Mouse (Mus musculus) forebrain, postnatal 0 days (tissue): ENCODE results near the gene Lhpp. TPM values are rescaled to one million over a fixed set of nuclear protein-coding genes. Genes with fewer than 3 reads are reported as not detected.

Experiments
- ATAC-seq: fragments of 200-750 bp; cut with Nextera tagmentation; 2 replicates; pipeline ENCODE4 v1.8.0; 2017; ENCODE audit warnings: mild to moderate bottlenecking, moderate library complexity
- DNase-seq: peaks from one replicate; pipeline ENCODE4 v3.0.0-alpha.2; 2015
- H3K27ac ChIP-seq: fragments of 300-500 bp; sonication (generic); 2 replicates; pipeline ENCODE4 v1.5.1; 2014; ENCODE audit warnings: low read depth, mild to moderate bottlenecking, antibody characterized with exemption, low read length, moderate library complexity, mixed read lengths
- H3K27me3 ChIP-seq: fragments of 300-500 bp; sonication (generic); 2 replicates; pipeline ENCODE4 v1.6.1; 2014; ENCODE audit warnings: mild to moderate bottlenecking, low read length, mixed read lengths; ENCODE audit not compliant: insufficient read depth
- H3K36me3 ChIP-seq: fragments of 300-500 bp; sonication (generic); 2 replicates; pipeline ENCODE4 v1.6.1; 2014; ENCODE audit warnings: mild to moderate bottlenecking, moderate library complexity; ENCODE audit not compliant: insufficient read depth
- H3K4me1 ChIP-seq: fragments of 300-500 bp; sonication (generic); 2 replicates; pipeline ENCODE4 v1.6.1; 2014; ENCODE audit warnings: antibody characterized with exemption; ENCODE audit not compliant: insufficient read depth
- H3K4me2 ChIP-seq: fragments of 300-500 bp; sonication (generic); 2 replicates; pipeline ENCODE4 v1.6.1; 2014; ENCODE audit warnings: low read depth, mild to moderate bottlenecking, moderate library complexity
- H3K4me3 ChIP-seq: fragments of 300-500 bp; sonication (generic); 2 replicates; pipeline ENCODE4 v1.5.1; 2014; ENCODE audit warnings: low read depth, low read length, mixed read lengths
- H3K9ac ChIP-seq: fragments of 300-500 bp; sonication (generic); 2 replicates; pipeline ENCODE4 v1.6.1; 2014; ENCODE audit warnings: mild to moderate bottlenecking
- H3K9me3 ChIP-seq: fragments of 300-500 bp; sonication (generic); 2 replicates; pipeline ENCODE4 v1.6.1; 2016; ENCODE audit warnings: low read length
- CTCF ChIP-seq: sonication (generic); IDR thresholded peaks from 2 replicates; pipeline ENCODE4 v1.5.1; 2016; ENCODE audit warnings: antibody characterized with exemption, control low read depth, low read depth
- WGBS: fragments of 180-500 bp; shearing (Covaris S2); extraction: QIAGEN DNeasy Blood & Tissue Kit; methylation state at CpG from one replicate; pipeline ENCODE4 v1.1.7; 2014; 5-methylcytosine and 5-hydroxymethylcytosine counted together
- polyA plus RNA-seq: library from polyadenylated mRNA; unstranded; fragments of >200 nt; fragmentation: Nextera tagmentation; extraction: Ambion mirVana; gene quantifications from 2 replicates; pipeline ENCODE4 v1.2.1, GENCODE M21; 2015
- total RNA-seq: library from RNA; depleted of rRNA; stranded (reverse); fragments of >200 nt; gene quantifications from 2 replicates; pipeline ENCODE4 v1.2.3, GENCODE M21; 2014

Gene Lhpp
- total and polyA plus RNA-seq, 2 experiments from 2014 or later: 40.7 to 53.8 TPM

DNA sequence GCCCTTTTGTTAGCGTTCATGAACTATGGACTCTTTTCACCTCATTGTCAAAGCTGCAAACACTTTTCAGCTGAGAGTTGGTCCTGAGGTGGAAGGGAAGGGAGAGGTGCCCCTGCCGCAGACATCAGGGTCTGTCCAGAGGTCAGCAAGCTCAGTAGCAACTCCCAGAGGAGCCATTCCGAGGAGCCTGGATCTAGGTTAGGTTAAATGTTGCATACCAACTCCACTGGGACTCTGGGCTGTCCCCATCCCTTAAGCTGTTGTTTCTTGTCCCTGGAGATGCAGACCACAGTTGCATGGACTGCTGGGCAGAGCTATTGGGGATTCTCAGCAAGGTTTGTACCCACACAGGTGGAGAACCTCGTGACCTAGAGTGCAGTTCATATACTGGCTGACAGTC is 88.7 kb downstream of the Lhpp start:
- 59% methylated on average over 4 of the region's 4 CpGs for WGBS
- DNase-seq: no peak
- no peak overlapping the region for H3K9ac ChIP-seq
- TF ChIP-seq CTCF: no peak
- no peaks in the 10 kb centered on the region for H3K4me1 ChIP-seq
- no peaks in the 10 kb centered on the region for H3K27me3 ChIP-seq
- H3K4me2 ChIP-seq: no peak overlapping the region
- ATAC-seq: no peak
- no peak overlapping the region for H3K27ac ChIP-seq
- no peak overlapping the region for H3K4me3 ChIP-seq
- H3K9me3 ChIP-seq: no peaks in the 10 kb centered on the region
- H3K36me3 ChIP-seq: no peaks in the 10 kb centered on the region

DNA sequence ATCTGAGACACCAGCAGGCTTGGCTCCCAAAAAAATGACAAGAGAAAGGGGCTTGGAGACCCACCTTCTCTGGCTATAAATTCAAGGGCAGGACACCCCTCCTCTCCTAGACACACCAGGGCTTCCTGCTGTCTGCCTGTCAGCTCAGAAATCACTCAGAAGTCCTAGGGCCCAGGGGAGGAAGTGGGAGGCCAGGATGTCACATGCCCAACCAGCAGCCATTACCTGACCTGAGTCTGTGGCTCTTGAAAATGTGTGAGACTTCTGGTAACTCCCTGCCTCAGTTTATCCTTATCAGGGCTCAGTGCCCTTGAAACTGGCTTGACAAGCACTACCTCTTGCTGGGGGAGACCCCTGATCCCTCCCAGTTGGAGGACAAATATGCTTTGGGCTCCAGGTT is 89.2 kb downstream of the Lhpp start:
- Histone ChIP-seq H3K9me3 (no peaks in the 10 kb centered on the region), H3K9ac (no peak overlapping the region), H3K4me2 (no peak overlapping the region), H3K27me3 (no peaks in the 10 kb centered on the region), H3K4me1 (no peaks in the 10 kb centered on the region), H3K4me3 (no peak overlapping the region), H3K36me3 (no peaks in the 10 kb centered on the region), H3K27ac (no peak overlapping the region)
- DNase-seq (no peak), ATAC-seq (no peak)
- no peak for TF ChIP-seq CTCF

DNA sequence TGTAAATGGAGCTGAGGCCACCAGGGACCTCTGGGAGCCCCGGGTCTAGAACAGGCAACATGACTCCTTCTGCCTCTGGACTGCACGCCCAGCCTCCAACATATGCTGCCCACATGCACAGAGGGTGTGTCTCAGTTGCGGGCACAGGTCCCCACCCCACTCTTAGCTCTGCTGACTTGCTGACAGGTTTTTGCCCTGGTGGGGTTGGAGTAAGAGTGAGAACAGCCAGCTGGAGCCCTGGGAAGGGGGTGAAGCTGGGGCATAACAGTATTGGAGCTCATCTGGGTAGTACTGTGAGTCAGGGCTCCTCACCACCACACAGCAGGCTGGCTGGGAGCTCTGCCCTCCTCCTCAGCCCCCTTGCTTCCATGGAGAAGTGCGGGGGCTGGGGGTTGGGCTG is 89.7 kb downstream of the Lhpp start:
- TF ChIP-seq CTCF: no peak
- Histone ChIP-seq H3K4me1 (no peaks in the 10 kb centered on the region), H3K4me2 (no peak overlapping the region), H3K4me3 (no peak overlapping the region), H3K27ac (no peak overlapping the region), H3K9me3 (no peaks in the 10 kb centered on the region), H3K27me3 (no peaks in the 10 kb centered on the region), H3K9ac (no peak overlapping the region), H3K36me3 (no peaks in the 10 kb centered on the region)
- 94% methylated on average over 4 of the region's 4 CpGs for WGBS
- DNase-seq (no peak), ATAC-seq (no peak)

DNA sequence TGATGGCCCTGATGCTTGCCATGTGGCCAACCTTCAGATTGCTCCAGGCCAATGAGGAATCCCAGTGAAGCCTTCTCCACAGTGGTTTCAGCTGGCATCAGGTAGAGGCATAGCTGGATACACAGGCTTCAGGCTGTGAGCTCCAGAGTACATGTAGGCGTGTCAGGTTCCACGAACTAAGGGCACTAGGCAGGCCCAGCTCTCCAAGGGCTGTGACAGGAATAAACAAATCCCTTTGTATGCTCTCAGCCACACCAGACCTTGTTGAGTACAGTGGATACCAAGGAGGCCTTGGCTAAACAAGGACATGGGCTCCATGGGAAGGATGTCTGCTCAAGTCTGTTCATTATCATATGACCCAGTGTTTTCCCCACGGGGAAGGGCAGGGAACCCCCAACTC is 91.0 kb downstream of the Lhpp start:
- H3K4me2 ChIP-seq: no peak overlapping the region
- H3K36me3 ChIP-seq: no peaks in the 10 kb centered on the region
- ATAC-seq (no peak), DNase-seq (no peak)
- no peaks in the 10 kb centered on the region for H3K9me3 ChIP-seq
- no peak overlapping the region for H3K4me3 ChIP-seq
- 88% methylated on average over 3 of the region's 3 CpGs for WGBS
- H3K27ac ChIP-seq: no peak overlapping the region
- no peak for TF ChIP-seq CTCF
- H3K4me1 ChIP-seq: no peaks in the 10 kb centered on the region
- H3K27me3 ChIP-seq: no peaks in the 10 kb centered on the region
- no peak overlapping the region for H3K9ac ChIP-seq

DNA sequence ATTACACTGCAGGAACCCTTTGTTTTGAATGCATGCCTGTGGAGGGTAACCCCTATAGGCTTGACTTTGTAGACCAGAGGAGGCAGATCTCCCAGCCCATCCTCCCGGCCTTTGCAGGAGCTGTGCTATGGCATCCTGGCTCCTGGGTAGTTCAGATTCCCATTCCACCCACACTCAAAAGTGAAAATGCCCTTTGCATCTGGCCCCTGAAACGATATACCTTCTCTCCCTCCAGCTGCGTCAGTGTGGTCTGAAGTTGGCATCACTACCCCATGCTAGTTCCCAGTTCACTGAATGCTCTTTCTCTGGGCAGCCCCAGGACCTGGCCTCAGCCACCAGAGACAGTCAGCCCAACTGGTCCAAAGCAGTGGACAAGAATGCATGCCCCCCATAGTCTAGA is 91.6 kb downstream of the Lhpp start:
- no peak for DNase-seq
- H3K27me3 ChIP-seq: no peaks in the 10 kb centered on the region
- H3K27ac ChIP-seq: no peak overlapping the region
- no peak overlapping the region for H3K9ac ChIP-seq
- TF ChIP-seq CTCF: no peak
- H3K36me3 ChIP-seq: no peaks in the 10 kb centered on the region
- WGBS: 88% methylated on average over 3 of the region's 3 CpGs
- no peak for ATAC-seq
- no peaks in the 10 kb centered on the region for H3K4me1 ChIP-seq
- no peaks in the 10 kb centered on the region for H3K9me3 ChIP-seq
- H3K4me3 ChIP-seq: no peak overlapping the region
- H3K4me2 ChIP-seq: no peak overlapping the region

DNA sequence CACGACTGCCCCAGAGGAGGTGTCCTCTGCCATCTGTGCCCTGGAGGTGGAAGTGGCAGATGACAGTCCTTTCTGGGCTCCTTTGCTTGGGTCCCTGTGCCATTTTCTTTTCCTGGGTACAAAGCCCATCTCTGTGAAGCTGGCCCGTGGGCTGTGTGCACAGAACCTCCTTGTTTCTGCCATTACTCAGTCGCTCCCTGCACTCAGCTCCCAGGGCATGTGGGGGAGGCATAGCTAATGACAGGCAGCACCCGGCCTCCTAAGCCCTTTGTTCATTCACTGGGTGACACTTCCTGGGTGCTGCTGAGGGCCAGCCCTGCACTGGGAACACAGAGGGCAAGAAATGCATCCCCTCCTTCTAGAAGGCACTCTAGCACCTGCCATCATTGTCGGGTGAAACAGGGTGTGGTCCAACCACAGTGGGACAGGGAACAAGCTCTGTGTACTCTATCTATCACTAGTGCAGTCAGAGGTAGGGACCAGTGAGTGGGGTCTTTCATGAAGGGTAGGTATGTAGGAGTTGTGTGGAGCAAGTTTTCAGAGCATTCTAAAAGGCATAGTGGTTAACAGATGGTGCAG is 92.1 kb downstream of the Lhpp start:
- H3K4me3 ChIP-seq: no peak overlapping the region
- no peaks in the 10 kb centered on the region for H3K4me1 ChIP-seq
- WGBS: 78% methylated on average over 5 of the region's 5 CpGs
- no peak overlapping the region for H3K27ac ChIP-seq
- no peak for TF ChIP-seq CTCF
- no peaks in the 10 kb centered on the region for H3K9me3 ChIP-seq
- no peaks in the 10 kb centered on the region for H3K27me3 ChIP-seq
- ATAC-seq (no peak), DNase-seq (no peak)
- H3K4me2 ChIP-seq: no peak overlapping the region
- H3K36me3 ChIP-seq: no peaks in the 10 kb centered on the region
- H3K9ac ChIP-seq: no peak overlapping the region

DNA sequence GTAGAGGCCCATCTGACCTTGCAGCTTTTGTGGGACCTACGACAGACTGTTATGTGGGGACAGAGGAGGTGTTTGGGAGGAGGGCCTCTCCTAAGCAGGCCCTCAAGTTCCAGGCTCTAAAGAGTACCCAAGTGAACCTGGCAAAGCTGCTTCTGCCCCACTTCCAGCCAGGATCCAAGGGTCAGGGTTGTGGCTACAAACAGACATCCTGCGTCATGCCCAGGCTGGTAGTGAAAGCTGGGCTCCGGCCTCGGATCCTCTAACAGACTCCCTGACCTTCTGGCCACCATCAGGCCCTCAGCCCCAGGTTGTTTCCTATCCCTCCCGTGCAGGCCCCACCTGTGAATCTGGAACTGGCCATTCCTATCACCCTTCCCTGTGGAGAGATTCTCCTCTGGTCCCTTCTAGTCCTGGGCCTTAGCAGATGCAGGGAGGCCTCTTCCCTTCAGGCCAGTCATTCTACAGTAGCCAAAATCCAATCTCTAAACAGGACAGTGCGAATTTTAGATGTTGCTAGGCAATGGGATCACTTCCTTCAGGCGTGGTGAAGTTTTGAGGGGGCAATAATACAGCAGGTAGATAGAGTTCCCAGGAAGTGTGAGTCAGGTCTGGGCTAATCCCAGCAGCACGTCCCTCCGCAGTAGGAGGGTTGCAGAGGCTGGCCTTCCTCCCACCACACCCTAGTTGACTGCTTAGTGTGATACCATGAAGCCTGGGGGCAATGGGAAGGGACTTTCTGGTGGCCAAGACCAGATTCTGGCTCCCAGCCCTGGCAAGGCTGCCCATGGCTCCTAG is 93.3 kb downstream of the Lhpp start:
- Histone ChIP-seq H3K4me3 (no peak overlapping the region), H3K27me3 (no peaks in the 10 kb centered on the region), H3K9ac (no peak overlapping the region), H3K36me3 (no peaks in the 10 kb centered on the region), H3K27ac (no peak overlapping the region), H3K4me2 (no peak overlapping the region), H3K9me3 (no peaks in the 10 kb centered on the region), H3K4me1 (no peaks in the 10 kb centered on the region)
- TF ChIP-seq CTCF: no peak
- no peak for DNase-seq
- no peak for ATAC-seq
- WGBS: 86% methylated on average over 9 of the region's 9 CpGs
